Mouse (Mus musculus) megakaryocyte-erythroid progenitor cell, adult 5 weeks (primary cell): Measurements from ENCODE around the gene Rasgef1a. TPM values are rescaled to one million over a fixed set of nuclear protein-coding genes. Genes with fewer than 3 reads are reported as not detected.

Experiments used
- polyA plus RNA-seq: library from polyadenylated mRNA; stranded (reverse); fragments of >175 nt; gene quantifications from 2 replicates; pipeline ENCODE4 v1.2.3, GENCODE M21; 2012

Rasgef1a gene
- 0.05 TPM in 1 of 2 replicates, not detected in the other for polyA plus RNA-seq

DNA sequence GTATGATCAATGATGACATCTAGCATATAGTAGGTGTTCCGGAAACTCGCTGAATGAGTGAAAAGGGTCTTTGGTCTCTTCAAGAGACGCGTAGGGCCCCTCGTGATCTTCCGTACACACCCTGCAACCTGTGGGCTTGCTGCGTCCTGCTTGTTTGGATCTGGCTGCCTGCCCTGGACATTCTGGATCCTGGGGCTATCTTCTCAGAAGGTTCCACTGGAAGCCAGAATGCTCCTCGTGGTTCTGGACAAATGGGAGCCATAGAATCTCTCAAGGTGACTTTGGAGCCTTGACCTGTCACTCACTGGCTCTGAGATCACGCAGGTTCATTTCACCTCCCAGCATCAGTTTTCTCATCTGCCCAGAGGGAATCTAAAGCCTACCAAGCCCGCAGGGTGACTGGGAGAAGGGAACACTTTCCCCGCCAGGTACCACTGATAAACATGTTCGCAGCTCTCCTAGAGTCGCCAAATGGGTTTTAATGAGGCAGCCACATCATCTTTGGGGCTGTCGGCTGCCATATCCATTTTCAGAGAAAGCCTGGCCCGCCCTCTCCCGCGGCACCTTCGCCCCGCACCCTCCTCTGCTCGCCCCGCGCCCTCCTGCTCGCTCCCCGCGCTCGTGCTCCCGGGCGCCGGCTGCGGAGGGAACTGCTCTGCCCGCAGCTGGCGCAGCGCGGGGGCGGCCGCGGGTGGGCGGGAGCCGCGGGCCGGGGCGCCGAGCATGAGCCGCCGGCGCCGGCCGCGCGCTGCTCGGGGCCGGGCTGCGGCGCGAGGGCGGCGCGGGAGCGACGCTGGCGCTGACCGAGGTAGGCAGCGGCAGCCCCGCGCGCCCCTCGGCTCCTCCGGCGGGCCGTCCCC, at the start of gene Rasgef1a:
Gene Rasgef1a, plus strand, starts transcription at position 683 of the 860 bp plus-strand sequence.

DNA sequence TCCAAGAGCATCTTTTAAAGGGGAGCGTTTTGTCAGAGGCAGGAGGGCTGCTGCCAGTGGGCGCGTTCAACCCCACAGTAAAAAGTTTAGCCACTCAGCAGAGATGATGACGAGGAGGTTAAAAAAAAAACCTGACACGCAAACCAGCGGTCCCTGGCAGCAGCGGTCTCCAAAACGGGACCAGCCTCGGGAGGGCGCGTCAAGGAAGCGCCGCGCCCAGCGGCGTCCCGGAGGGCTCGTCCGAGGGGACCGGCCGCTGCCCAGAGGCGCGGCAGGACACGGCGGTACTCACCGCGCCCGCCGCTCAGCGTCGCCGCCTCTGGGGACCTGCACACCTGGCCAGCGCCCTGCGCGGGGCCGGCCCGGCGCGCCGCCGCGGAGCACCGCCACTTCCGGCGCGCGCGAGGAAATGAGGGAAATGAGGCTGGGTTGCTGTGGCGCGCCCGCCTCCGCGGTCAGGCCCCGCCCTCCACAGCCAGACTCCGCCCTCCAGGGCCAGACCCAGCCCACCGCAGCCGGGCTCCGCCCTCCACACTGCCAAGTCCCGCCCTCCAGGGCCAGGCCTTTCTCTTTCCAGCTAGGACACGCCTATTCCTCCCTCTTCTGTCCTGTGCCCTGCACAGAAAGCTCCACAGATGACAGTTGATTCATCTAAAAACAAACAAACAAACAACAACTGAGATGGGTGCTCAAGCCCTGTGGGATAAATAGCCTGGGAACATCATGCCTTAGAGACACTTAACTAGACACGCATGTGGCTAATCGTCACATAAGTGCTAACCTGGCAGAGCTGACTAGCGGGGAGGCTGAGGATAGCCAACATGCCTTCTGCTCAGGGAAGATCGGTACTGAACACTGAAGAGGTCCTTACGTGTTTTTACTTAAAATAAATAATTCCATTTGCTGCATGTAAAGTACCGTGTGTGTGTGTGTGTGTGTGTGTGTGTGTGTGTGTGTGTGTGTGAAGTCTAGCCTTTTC, 127.8 kb downstream of the Rasgef1a start, which contains the start of gene Csgalnact2:
Gene Csgalnact2, minus strand, starts transcription at position 410 of the 979 bp plus-strand sequence.

Other genes with a start within 250 kb of the Rasgef1a start
- gene Zfp637, start 170.3 kb upstream of the Rasgef1a start, polyA plus RNA-seq, result 17.7 and 18.8 TPM in 2 replicates
- gene Zfp239, start 149.3 kb upstream of the Rasgef1a start, polyA plus RNA-seq, result 0.78 and 1.5 TPM in 2 replicates
- gene Hnrnpf, start 111.1 kb upstream of the Rasgef1a start, polyA plus RNA-seq, result 211 and 228 TPM in 2 replicates
- not detected in 2 replicates for gene Fxyd4, start 73.7 kb upstream of the Rasgef1a start, polyA plus RNA-seq
- 21.0 and 26.4 TPM in 2 replicates for gene Csgalnact2, start 127.7 kb downstream of the Rasgef1a start, polyA plus RNA-seq
- gene Ret, start 186.3 kb downstream of the Rasgef1a start, polyA plus RNA-seq, result 0.04 and 0.17 TPM in 2 replicates